Mouse (Mus musculus) activated CD4-positive, CD25-positive, alpha-beta regulatory T cell (primary cell): ENCODE results near the gene Olfr1289. TPM values are rescaled to one million over a fixed set of nuclear protein-coding genes. Genes with fewer than 3 reads are reported as not detected.

Source experiments
- polyA plus RNA-seq, 2 experiments: library from polyadenylated mRNA; unstranded; fragments of 100-300 nt; shearing (Covaris generic); gene quantifications; one replicate each; pipeline ENCODE4 v1.2.1; 2017

The Olfr1289 gene
- not detected for polyA plus RNA-seq

GRCm38 (mm10) chr2:111480519-111480918 lies at the start of gene Olfr1289:
Olfr1289 (plus strand) TSS chr2:111480819.

DNA sequence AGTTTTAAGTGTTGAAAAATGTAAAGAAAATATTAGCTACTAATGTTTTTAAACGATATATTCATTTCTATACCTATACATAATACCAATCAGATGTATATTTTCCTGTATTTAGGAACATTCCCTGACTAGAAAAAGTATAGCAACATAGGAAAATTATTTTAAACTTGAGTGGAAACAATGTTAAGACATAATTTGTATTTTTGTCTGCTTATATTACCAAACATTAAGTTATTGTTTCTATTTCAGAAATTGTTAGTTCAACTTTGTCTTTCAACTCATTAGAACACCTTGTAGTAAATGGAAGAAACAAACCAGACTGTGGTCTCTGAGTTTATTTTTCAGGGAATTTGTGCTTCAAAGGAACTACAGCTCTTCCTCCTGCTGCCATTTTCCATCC lies 31.8 kb upstream of the Olfr1289 start, which contains the start of gene Olfr1287:
TSS of gene Olfr1287 (plus strand) at position 301 of the 400 bp plus-strand sequence.

GRCm38 (mm10) chr2:111473801-111474200 lies 6.8 kb upstream of the Olfr1289 start, which contains the start of gene Olfr1288:
Olfr1288 (plus strand) TSS chr2:111474101.

GRCm38 (mm10) chr2:111493729-111494128 lies 13.1 kb downstream of the Olfr1289 start, which contains the start of gene Olfr1290:
Olfr1290 (minus strand) TSS chr2:111493829.

GRCm38 (mm10) chr2:111496880-111497279 lies 16.3 kb downstream of the Olfr1289 start, which contains the start of gene Olfr1291-ps1:
Olfr1291-ps1 (plus strand) TSS chr2:111497180.

DNA sequence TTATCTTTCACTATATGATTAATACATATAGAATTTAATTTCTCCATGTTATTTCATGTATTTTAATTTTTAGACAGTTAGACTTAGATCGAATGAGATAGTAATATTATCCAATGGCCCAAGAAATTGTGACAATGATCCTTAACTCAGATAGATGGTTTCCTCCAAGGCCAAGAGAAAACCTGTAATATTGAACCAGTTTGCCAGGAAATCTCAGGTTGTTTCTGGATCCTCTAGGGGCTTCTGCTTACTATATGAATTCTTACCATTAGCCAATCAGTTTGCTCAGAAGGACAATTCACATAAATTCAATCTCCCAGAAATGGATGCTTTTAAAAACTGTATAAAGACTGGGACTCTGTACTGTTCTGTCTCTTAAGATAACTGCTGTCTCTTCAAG lies 44.3 kb downstream of the Olfr1289 start, which contains the start of gene Olfr1293-ps:
TSS of gene Olfr1293-ps (plus strand) at position 301 of the 400 bp plus-strand sequence.

Other genes starting within 250 kb of the Olfr1289 start
- gene Olfr1275, start 245.5 kb upstream of the Olfr1289 start, polyA plus RNA-seq: not detected
- gene Olfr1276, start 226.3 kb upstream of the Olfr1289 start, polyA plus RNA-seq: not detected
- under 1 TPM in 1 of 2 experiments, not detected in 1; 0.05 TPM for gene Olfr1277, start 206.7 kb upstream of the Olfr1289 start, polyA plus RNA-seq
- gene Olfr1278, start 190.7 kb upstream of the Olfr1289 start, polyA plus RNA-seq: not detected
- not detected for gene Olfr1279, start 180.2 kb upstream of the Olfr1289 start, polyA plus RNA-seq
- under 1 TPM in 1 of 2 experiments, not detected in 1; 0.02 TPM for gene Olfr1280, start 166.8 kb upstream of the Olfr1289 start, polyA plus RNA-seq
- gene Olfr1281, start 154.3 kb upstream of the Olfr1289 start, polyA plus RNA-seq: not detected
- gene Olfr1282, start 144.7 kb upstream of the Olfr1289 start, polyA plus RNA-seq: not detected
- gene Olfr1283, start 114.0 kb upstream of the Olfr1289 start, polyA plus RNA-seq: not detected
- not detected for gene Olfr1284, start 105.3 kb upstream of the Olfr1289 start, polyA plus RNA-seq
- not detected for gene Olfr1286, start 57.7 kb upstream of the Olfr1289 start, polyA plus RNA-seq
- not detected for gene Olfr1287, start 31.7 kb upstream of the Olfr1289 start, polyA plus RNA-seq
- gene Olfr1288, start 6.7 kb upstream of the Olfr1289 start, polyA plus RNA-seq: not detected
- gene Olfr1290, start 13.0 kb downstream of the Olfr1289 start, polyA plus RNA-seq: not detected
- gene Olfr1291-ps1, start 16.4 kb downstream of the Olfr1289 start, polyA plus RNA-seq: under 1 TPM in 1 of 2 experiments, not detected in 1; 0.29 TPM
- gene Olfr1293-ps, start 44.4 kb downstream of the Olfr1289 start, polyA plus RNA-seq: under 1 TPM in 1 of 2 experiments, not detected in 1; 0.29 TPM
- not detected for gene Olfr1294, start 59.5 kb downstream of the Olfr1289 start, polyA plus RNA-seq
- not detected for gene Olfr1295, start 88.9 kb downstream of the Olfr1289 start, polyA plus RNA-seq
- gene Olfr1297, start 145.7 kb downstream of the Olfr1289 start, polyA plus RNA-seq: not detected
- not detected for gene Olfr1298, start 168.4 kb downstream of the Olfr1289 start, polyA plus RNA-seq
- gene Olfr1299, start 180.6 kb downstream of the Olfr1289 start, polyA plus RNA-seq: not detected